Mouse (Mus musculus) lung, postnatal 0 days (tissue): ENCODE measurements around the gene Oxld1. TPM values are rescaled to one million over a fixed set of nuclear protein-coding genes. Genes with fewer than 3 reads are reported as not detected.

Experiments
- ATAC-seq: fragments of 200-750 bp; cut with Nextera tagmentation; 2 replicates; pipeline ENCODE4 v1.8.0; 2017; ENCODE audit warnings: moderate library complexity
- DNase-seq: peaks from one replicate; pipeline ENCODE4 v3.0.0-alpha.2; 2016; ENCODE audit warnings: low spot score
- H3K27ac ChIP-seq: fragments of 300-500 bp; sonication (generic); 2 replicates; pipeline ENCODE4 v1.5.1; 2014; ENCODE audit warnings: antibody characterized with exemption, mild to moderate bottlenecking, low read length, mixed read lengths
- H3K27me3 ChIP-seq: fragments of 300-500 bp; sonication (generic); replicated peaks from 2 replicates; pipeline ENCODE4 v1.6.1; 2014; ENCODE audit warnings: low read length, mixed read lengths; ENCODE audit not compliant: insufficient read depth
- H3K36me3 ChIP-seq: fragments of 300-500 bp; sonication (generic); 2 replicates; pipeline ENCODE4 v1.6.1; 2014; ENCODE audit warnings: low read length, mixed read lengths; ENCODE audit not compliant: insufficient read depth
- H3K4me1 ChIP-seq: fragments of 300-500 bp; sonication (generic); 2 replicates; pipeline ENCODE4 v1.6.1; 2014; ENCODE audit warnings: antibody characterized with exemption, low read depth, low read length, mixed read lengths; ENCODE audit not compliant: insufficient read depth
- H3K4me2 ChIP-seq: fragments of 300-500 bp; sonication (generic); replicated peaks from 2 replicates; pipeline ENCODE4 v1.6.1; 2014; ENCODE audit warnings: low read depth, mild to moderate bottlenecking, low read length, moderate library complexity, mixed read lengths
- H3K4me3 ChIP-seq: fragments of 300-500 bp; sonication (generic); 2 replicates; pipeline ENCODE4 v1.5.1; 2014; ENCODE audit warnings: low read depth, low read length
- H3K9ac ChIP-seq: fragments of 300-500 bp; sonication (generic); replicated peaks from 2 replicates; pipeline ENCODE4 v1.6.1; 2014; ENCODE audit warnings: low read depth, mild to moderate bottlenecking
- H3K9me3 ChIP-seq: fragments of 300-500 bp; sonication (generic); 2 replicates; pipeline ENCODE4 v1.6.1; 2016; ENCODE audit warnings: low read length, mixed read lengths
- CTCF ChIP-seq: IDR thresholded peaks from 2 replicates; pipeline ENCODE4 v1.5.1; 2016; ENCODE audit warnings: antibody characterized with exemption, mild to moderate bottlenecking
- EP300 ChIP-seq: IDR thresholded peaks from 2 replicates; pipeline ENCODE4 v1.6.1; 2016; ENCODE audit warnings: antibody characterized with exemption, mild to moderate bottlenecking, control low read depth
- WGBS: fragments of 180-500 bp; shearing (Covaris S2); extraction: QIAGEN DNeasy Blood & Tissue Kit; methylation state at CpG from one replicate; pipeline ENCODE4 v1.1.7; 2014; 5-methylcytosine and 5-hydroxymethylcytosine counted together
- polyA plus RNA-seq: library from polyadenylated mRNA; unstranded; fragments of >200 nt; fragmentation: Nextera tagmentation; extraction: Ambion mirVana; gene quantifications from 2 replicates; pipeline ENCODE4 v1.2.1, GENCODE M21; 2015

Gene Oxld1
- polyA plus RNA-seq, 1 experiment from 2014 or later = 18.9 TPM

DNA sequence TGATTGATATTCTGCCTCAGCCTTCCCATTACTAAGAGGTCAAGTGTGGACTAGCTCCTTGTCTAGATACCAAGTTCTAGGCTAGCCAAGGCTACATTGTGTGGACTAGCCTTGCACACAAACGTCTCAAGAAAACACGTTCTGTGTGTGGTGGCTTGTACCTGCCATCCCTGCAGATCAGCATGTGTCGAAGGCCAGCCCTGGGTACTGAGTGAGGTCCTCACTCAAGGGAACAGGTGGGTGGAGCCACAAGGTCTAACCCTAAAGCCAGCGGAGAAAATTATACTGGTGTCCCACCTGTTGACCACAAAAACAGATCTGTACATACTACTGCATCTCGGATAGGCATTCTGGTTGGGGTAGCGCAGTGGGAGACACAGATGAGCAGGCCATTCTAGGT, 42.0 kb upstream of the Oxld1 start:
- H3K27me3 ChIP-seq = no peaks in the 10 kb centered on the region
- ATAC-seq = peak; percentile 25
- TF ChIP-seq EP300 (no peak), CTCF (no peak)
- peak overlapping the region; percentile 55 for H3K27ac ChIP-seq
- no peak overlapping the region for H3K9ac ChIP-seq
- no peak overlapping the region for H3K4me2 ChIP-seq
- no peaks in the 10 kb centered on the region for H3K4me1 ChIP-seq
- H3K4me3 ChIP-seq = no peak overlapping the region
- peaks cover 31% of the 10 kb centered on the region for H3K36me3 ChIP-seq
- 63% methylated on average over 6 of the region's 6 CpGs for WGBS
- DNase-seq = no peak
- no peaks in the 10 kb centered on the region for H3K9me3 ChIP-seq

DNA sequence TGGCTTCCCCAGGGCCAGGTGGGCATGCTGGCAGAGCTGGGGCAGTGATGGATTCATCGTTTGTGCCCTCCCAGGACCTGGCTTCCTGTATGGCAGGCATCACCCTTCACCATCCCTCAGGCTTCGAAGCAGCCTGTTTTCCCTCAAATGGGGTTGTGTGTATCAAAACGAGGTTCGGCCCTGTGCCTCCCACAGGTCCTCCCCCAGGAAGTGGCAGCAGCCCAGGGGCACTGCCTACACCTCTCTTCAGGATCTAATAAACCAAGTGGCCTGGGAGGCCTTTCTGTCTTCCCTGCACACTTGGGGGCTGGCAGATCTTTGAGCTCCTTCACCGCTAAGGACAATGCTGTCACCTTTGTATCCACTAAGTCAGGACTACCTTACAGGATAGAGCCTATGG, 41.0 kb upstream of the Oxld1 start:
- Histone ChIP-seq H3K9ac (no peak overlapping the region), H3K36me3 (peaks cover 35% of the 10 kb centered on the region), H3K4me2 (no peak overlapping the region), H3K4me3 (no peak overlapping the region), H3K27me3 (no peaks in the 10 kb centered on the region), H3K27ac (no peak overlapping the region), H3K4me1 (no peaks in the 10 kb centered on the region), H3K9me3 (no peaks in the 10 kb centered on the region)
- TF ChIP-seq EP300 (no peak), CTCF (no peak)
- ATAC-seq (no peak), DNase-seq (no peak)
- 81% methylated on average over 5 of the region's 5 CpGs for WGBS

DNA sequence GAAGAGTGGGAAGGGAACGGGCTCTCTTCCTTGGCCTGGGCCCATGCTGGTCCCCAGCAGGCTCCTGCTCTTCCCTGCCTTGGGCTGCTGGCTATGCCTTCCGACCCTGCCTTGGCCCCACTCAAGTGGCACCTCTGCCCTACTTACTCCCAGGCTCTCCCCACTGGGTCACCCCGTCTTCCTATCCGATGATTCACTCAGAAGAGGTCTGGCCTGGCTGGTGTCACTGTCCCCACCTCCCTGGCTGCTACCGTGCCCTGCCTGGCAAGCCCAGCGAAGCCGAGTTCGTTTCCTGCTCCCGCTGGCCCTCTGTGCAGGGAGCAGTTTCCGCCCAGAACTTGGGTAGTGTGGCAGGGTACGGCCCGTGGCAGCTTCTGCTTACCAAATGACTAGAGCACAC, 40.4 kb upstream of the Oxld1 start:
- WGBS = 94% methylated on average over 11 of the region's 12 CpGs
- no peaks in the 10 kb centered on the region for H3K27me3 ChIP-seq
- DNase-seq (no peak), ATAC-seq (no peak)
- no peaks in the 10 kb centered on the region for H3K4me1 ChIP-seq
- TF ChIP-seq EP300 (no peak), CTCF (no peak)
- peaks cover 35% of the 10 kb centered on the region for H3K36me3 ChIP-seq
- H3K9ac ChIP-seq = no peak overlapping the region
- no peak overlapping the region for H3K27ac ChIP-seq
- no peak overlapping the region for H3K4me2 ChIP-seq
- no peak overlapping the region for H3K4me3 ChIP-seq
- H3K9me3 ChIP-seq = no peaks in the 10 kb centered on the region

DNA sequence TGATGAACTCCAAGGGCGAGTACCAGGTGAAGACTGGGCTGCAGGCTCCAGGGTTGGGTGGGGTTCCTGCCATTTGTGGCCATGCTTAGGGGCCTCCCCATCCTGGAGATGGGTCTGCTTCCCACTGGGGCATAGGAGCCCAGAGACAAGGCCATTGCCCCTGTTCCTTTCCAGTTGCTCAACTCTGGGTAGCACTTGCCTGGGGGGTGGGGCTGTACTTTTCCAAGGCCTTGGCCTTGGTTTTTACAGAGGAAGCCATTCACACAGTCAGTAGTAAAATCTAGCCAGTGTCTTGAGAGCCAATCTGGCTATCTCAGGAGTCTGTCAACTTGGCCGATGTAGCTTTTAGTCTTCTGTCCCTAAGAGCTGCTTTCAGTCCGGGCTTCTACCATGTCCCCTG, 39.6 kb upstream of the Oxld1 start:
- no peak for ATAC-seq
- Histone ChIP-seq H3K36me3 (peaks cover 35% of the 10 kb centered on the region), H3K27me3 (no peaks in the 10 kb centered on the region), H3K9me3 (no peaks in the 10 kb centered on the region), H3K4me3 (no peak overlapping the region), H3K27ac (no peak overlapping the region), H3K4me2 (no peak overlapping the region), H3K4me1 (no peaks in the 10 kb centered on the region), H3K9ac (no peak overlapping the region)
- 92% methylated on average over 3 of the region's 3 CpGs for WGBS
- TF ChIP-seq CTCF (no peak), EP300 (no peak)
- no peak for DNase-seq

DNA sequence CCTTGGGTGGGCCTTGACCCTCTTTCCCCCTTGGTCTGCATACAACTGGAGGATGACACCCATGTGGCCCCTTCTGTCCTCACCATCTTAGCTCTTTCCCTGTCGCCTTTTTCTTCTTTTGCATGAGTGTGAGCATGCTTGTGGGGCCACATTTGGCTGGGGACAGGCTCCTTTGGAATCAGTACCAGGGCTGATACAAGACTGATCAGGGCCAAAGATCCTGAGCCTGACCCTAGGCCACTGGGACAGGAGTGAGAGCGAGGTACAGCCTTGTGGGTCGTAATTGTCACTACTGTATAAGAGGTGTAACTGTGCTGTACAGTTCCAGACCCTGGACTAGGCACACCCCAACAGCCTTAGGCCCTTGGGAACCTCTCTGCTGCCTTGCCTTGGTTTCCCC, 36.0 kb upstream of the Oxld1 start:
- Histone ChIP-seq H3K4me1 (peaks cover 9% of the 10 kb centered on the region), H3K9ac (no peak overlapping the region), H3K27ac (no peak overlapping the region), H3K4me3 (no peak overlapping the region), H3K27me3 (no peaks in the 10 kb centered on the region), H3K4me2 (peak overlapping the region; percentile 98), H3K36me3 (peaks cover 31% of the 10 kb centered on the region), H3K9me3 (no peaks in the 10 kb centered on the region)
- TF ChIP-seq CTCF (no peak), EP300 (no peak)
- no peak for ATAC-seq
- no peak for DNase-seq
- WGBS = 74% methylated on average over 3 of the region's 3 CpGs

DNA sequence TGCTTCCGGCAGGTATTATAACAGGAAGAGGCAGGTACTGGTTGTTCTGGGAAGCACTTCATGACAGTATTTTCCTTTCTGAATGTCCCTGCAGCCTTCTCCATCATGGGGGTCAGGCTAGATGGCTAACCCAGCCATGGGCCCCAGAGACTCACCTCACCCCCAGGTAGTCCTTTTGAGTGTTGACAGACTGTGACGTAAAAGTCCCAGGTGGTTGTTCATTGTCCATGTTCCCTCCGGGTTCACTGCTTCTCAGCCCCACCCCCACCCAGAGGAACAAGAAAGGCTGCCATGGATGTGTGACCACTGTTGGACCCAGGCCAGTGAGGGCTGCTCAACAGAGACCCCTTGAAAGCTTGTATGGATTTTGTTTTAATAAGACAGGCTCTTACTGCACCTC, 35.5 kb upstream of the Oxld1 start:
- Histone ChIP-seq H3K9me3 (no peaks in the 10 kb centered on the region), H3K4me3 (0 out of 2 replicates have a peak overlapping the region, but pooled peaks have one; percentile 76), H3K4me2 (peak overlapping the region; percentile 98), H3K27ac (peak overlapping the region; percentile 71; the same call in 1 of the 2 replicates), H3K9ac (0 out of 2 replicates have a peak overlapping the region, but pooled peaks have one; percentile 57), H3K36me3 (peaks cover 25% of the 10 kb centered on the region), H3K27me3 (no peaks in the 10 kb centered on the region), H3K4me1 (peaks cover 9% of the 10 kb centered on the region)
- ATAC-seq (no peak), DNase-seq (peak; percentile 26)
- TF ChIP-seq EP300 = no peak
- TF ChIP-seq CTCF = no peak
- WGBS = 29% methylated on average over 3 of the region's 3 CpGs

DNA sequence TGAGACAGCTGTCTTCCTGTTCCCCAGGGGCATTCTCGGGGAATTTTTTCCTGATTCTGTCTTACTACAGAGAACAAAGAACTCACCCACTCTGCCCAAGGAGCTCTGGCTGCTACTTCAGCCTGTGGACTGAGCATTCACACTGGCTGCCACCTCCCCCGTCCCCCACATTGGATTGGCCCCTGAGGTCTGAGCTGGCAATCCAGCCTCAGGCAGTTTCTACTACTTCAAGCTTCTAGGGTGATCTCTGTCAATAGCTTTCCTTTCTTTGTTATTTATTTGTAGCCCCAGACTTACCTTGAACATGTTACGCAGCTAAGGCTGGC, 35.0 kb upstream of the Oxld1 start:
- H3K4me2 ChIP-seq = peak overlapping the region; percentile 98
- no peak for TF ChIP-seq EP300
- no peak for TF ChIP-seq CTCF
- peak; percentile 33 for DNase-seq
- peaks cover 22% of the 10 kb centered on the region for H3K36me3 ChIP-seq
- no peak for ATAC-seq
- H3K9ac ChIP-seq = peak overlapping the region; percentile 57; the same call in 1 of the 2 replicates
- H3K4me1 ChIP-seq = peaks cover 9% of the 10 kb centered on the region
- no peaks in the 10 kb centered on the region for H3K9me3 ChIP-seq
- 18% methylated on average over 3 of the region's 3 CpGs for WGBS
- peak overlapping the region; percentile 76; the same call in 1 of the 2 replicates for H3K4me3 ChIP-seq
- no peaks in the 10 kb centered on the region for H3K27me3 ChIP-seq
- peak overlapping the region; percentile 71 for H3K27ac ChIP-seq
